Mouse (Mus musculus): ENCODE measurements at regions not wholly inside any gene's neighbourhood (a gene's known extent, or its start where the extent isn't known, plus 50 kb on each side); places are given as distances from the start of the nearest gene placed in this dataset.

DNA sequence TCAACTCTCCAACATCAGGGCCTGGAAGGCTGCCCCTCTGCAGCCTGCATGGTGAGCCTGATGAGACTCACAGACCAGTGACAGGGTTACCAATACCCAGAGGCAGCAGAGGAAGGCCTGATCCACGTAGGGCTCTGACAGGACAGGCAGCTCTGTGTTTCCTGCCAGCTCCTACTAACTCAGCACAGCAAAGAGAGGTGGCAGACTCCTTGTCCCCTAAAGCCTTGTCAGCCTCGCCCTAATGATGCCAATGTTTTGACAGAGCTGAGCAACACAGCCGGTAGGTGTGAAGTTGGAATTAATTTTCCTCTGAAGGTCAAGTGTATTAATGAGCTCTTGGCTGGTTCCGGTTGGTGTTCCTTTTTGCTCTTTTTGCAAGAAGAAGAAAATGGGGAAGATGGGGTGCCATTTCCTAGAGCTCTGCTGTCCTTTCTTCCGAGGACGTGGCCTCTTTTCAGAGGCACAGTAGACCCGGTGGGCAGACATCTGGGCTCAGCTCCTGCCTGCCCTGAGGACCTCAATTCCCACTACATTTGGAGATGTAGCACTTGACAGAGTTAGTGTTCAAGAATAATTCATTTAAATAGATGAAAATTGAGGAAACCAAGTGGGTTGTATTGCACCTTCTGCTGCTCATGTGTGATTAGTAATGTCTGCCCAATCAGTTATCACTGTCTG is 395.5 kb upstream of the Tbx3 start:
- TF ChIP-seq CTCF (IDR thresholded peaks at IDR 0.05 in 2 of 3, conservative IDR thresholded peaks at IDR 0.05 in 1 of 3; ENCODE audit: control insufficient read depth in 1 of 3, insufficient read depth in 1 of 3, low read depth in 2 of 3, low read length in 3 of 3, poor library complexity in 1 of 3, severe bottlenecking in 1 of 3) = no peak
- no peak for TF ChIP-seq POLR2A (IDR thresholded peaks at IDR 0.05; ENCODE audit: control insufficient read depth in 1 of 2, insufficient read depth in 1 of 2, low read depth in 1 of 2, low read length in 2 of 2, poor library complexity in 1 of 2)
